Mouse (Mus musculus): ENCODE results near the gene Hmgcs2. TPM values are rescaled to one million over a fixed set of nuclear protein-coding genes. Genes with fewer than 3 reads are reported as not detected.
"Not testable (repeated sequence)": the region's sequence is repeated elsewhere in the genome, so short reads cannot be mapped to it uniquely, and the experiment has no call there.

Hmgcs2 gene
- polyA plus RNA-seq, 1 experiment from 2014 or later, result 32.1 TPM

DNA sequence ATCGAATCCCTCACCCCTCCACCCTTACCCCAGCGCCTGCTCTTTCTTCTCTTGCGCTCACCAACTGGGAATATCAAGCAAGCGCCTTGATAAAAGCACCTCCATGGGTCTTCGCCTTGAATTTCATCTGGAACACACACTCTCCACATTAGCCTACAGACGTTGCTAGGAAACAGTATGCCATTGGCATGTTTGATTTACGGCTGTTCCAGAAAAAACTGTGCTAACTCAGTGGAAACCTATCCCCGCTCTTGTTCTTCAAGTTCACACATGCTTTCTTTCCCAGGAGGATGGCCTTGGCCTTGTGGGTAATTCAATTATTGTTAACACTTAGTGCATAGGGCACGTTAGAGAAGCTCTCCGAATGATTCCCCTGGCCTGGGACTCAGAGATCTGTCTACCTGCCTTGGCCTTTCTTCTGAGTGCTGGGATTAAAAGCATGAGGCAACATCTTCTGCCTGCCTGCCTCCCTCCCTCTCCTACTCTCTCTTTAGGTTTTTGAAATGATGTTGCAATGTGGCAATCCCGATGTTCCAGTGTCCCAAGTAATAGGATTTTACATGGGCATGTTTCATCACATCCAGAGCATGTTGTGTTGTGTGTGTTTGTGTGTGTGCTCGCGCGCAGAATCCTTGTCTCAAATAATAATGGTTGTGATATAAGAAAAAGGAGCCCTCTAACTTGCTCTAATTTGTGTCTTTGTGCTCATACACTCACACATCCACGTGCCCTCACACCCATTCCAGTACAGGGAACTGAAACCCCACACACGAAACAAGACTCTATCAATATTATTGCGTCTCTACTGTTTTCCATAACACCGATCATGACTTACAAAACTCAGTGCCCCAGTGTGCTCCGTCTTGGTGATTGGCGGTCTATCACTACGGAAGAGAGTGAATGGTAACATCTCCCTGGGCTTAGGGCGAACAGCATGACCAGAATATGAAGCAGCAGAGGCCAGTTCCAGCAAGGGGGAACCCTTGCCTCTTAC lies 56.7 kb downstream of the Hmgcs2 start:
- Histone ChIP-seq H3K4me3 (ENCODE audit: low read depth, low read length) (no peak overlapping the region), H3K9ac (ENCODE audit: low read length) (no peak overlapping the region), H3K36me3 (ENCODE audit: control insufficient read depth, insufficient read depth, low read length) (peaks cover 23% of the 10 kb centered on the region), H3K27me3 (replicated peaks; ENCODE audit: control insufficient read depth, insufficient read depth, low read length) (no peaks in the 10 kb centered on the region), H3K4me1 (replicated peaks; ENCODE audit: control insufficient read depth, insufficient read depth, low read length) (peaks cover 26% of the 10 kb centered on the region), H3K4me2 (ENCODE audit: low read length) (peak overlapping the region; percentile 55; the same call in 1 of the 2 replicates), H3K9me3 (ENCODE audit: control insufficient read depth, low read length) (no peaks in the 10 kb centered on the region), H3K27ac (ENCODE audit: low read depth) (no peak overlapping the region)
- DNase-seq (ENCODE audit: low spot score) (no peak), ATAC-seq (replicated peaks; ENCODE audit: low FRiP score, low TSS enrichment, low read depth) (no peak)
- 81% methylated on average over 22 of the region's 22 CpGs for WGBS

DNA sequence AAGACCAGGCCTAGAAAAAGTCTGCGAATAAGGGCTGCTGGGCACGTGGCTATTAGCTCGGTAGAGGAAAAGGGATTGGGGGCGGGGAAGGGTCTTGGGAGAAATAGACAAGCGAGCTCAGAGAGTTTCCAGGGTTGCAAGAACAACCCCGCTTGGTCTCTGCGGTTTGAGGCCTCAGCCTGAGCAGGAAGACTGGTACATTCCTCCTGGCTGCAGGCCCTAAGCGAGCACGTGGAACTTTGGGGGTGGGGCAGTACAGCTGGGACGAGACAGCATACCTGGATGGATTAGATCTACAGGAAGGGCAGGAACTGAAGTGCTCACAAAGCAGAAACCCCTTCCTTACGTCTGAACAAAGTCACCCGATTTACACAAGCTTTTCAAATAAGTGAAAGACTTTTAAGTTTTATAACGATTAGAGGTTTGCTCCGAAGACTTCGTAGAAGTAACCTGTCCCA lies 58.4 kb downstream of the Hmgcs2 start:
- H3K4me1 ChIP-seq (replicated peaks; ENCODE audit: control insufficient read depth, insufficient read depth, low read length), result peaks cover 26% of the 10 kb centered on the region
- H3K9me3 ChIP-seq (ENCODE audit: control insufficient read depth, low read length), result no peaks in the 10 kb centered on the region
- H3K27me3 ChIP-seq (replicated peaks; ENCODE audit: control insufficient read depth, insufficient read depth, low read length), result no peaks in the 10 kb centered on the region
- H3K4me2 ChIP-seq (ENCODE audit: low read length), result peak overlapping the region; percentile 55
- peaks cover 9% of the 10 kb centered on the region; the same call in 1 of the 2 replicates for H3K36me3 ChIP-seq (ENCODE audit: control insufficient read depth, insufficient read depth, low read length)
- peak overlapping the region; percentile 59 for H3K9ac ChIP-seq (ENCODE audit: low read length)
- WGBS, result 6% methylated on average over 15 of the region's 15 CpGs
- DNase-seq (ENCODE audit: low spot score) (peak; percentile 82), ATAC-seq (replicated peaks; ENCODE audit: low FRiP score, low TSS enrichment, low read depth) (peak; percentile 65; the same call in 1 of the 2 replicates)
- peak overlapping the region; percentile 58 for H3K27ac ChIP-seq (ENCODE audit: low read depth)
- H3K4me3 ChIP-seq (ENCODE audit: low read depth, low read length), result peak overlapping the region; percentile 50

DNA sequence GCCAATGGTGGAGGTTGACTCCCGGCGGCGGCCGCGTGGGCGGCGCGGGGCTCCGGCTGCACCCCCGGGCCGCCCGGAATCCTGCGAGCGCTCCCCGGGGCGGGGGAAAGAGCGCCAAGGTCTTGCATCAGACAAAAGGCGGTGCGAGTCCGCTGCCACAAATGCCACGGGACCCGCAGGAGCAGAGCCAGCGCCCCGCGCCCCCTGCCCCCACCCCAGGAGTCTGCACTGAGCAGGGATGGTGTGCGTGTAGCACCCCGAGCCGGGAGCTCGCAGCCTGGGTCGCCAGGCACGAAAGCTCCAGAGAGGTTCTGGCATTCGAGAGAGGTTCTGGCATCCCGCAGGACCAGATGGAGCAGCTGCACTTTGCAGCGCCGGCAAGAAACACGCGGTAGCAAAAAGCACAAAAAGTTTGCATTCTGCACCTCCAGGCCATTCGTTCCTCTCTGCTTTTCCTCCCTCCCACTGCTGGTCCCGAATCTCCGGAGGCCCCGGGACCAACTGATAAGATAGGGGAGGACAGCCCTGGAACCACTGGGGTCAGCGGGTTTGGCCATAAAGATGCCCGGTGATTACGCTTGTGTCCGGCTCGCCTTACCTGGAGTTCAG lies 59.0 kb downstream of the Hmgcs2 start:
- WGBS, result under 1% methylated on average over 46 of the region's 46 CpGs
- ATAC-seq (replicated peaks; ENCODE audit: low FRiP score, low TSS enrichment, low read depth), result peak; percentile 59

DNA sequence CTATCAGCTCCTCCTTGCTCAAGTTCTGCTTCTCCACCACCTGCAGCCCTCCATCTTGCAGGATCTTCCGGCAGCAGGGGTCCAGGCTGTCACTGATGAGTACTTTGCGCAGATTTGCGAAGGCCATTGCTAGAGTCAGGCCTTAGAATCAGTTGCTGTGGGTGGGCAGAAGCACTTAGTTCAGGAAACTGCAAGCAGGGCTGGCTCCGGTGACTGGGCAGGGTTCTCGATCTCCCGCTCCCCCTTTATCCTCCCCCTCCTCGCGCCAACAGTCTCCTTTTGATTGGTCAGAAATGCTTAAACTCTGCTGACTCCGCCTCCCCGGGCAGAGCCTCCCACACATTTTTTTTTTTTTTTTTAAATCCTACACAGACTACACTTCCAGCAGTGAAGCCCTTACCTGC lies 59.5 kb downstream of the Hmgcs2 start, which contains the start of gene Phgdh:
TSS of gene Phgdh (minus strand) at position 285 of the 404 bp plus-strand sequence.
- peaks cover 26% of the 10 kb centered on the region for H3K4me1 ChIP-seq (replicated peaks; ENCODE audit: control insufficient read depth, insufficient read depth, low read length)
- DNase-seq (ENCODE audit: low spot score), result peak; percentile 81
- ATAC-seq (replicated peaks; ENCODE audit: low FRiP score, low TSS enrichment, low read depth), result peak; percentile 83
- peak within 1 kb of the TSS; percentile 50 for H3K4me3 ChIP-seq (ENCODE audit: low read depth, low read length)
- H3K27ac ChIP-seq (ENCODE audit: low read depth), result peak within 1 kb of the TSS; percentile 58
- H3K36me3 ChIP-seq (ENCODE audit: control insufficient read depth, insufficient read depth, low read length); H3K27me3 ChIP-seq (replicated peaks; ENCODE audit: control insufficient read depth, insufficient read depth, low read length); H3K9me3 ChIP-seq (ENCODE audit: control insufficient read depth, low read length): not testable (repeated sequence)
- peak within 1 kb of the TSS; percentile 59 for H3K9ac ChIP-seq (ENCODE audit: low read length)
- peak within 1 kb of the TSS; percentile 55 for H3K4me2 ChIP-seq (ENCODE audit: low read length)
- 0% methylated on average over 9 of the region's 10 CpGs for whole genome bisulfite sequencing

More for the DNA sequence above, 59.0 kb downstream of the Hmgcs2 start:
- H3K4me1 ChIP-seq (replicated peaks; ENCODE audit: control insufficient read depth, insufficient read depth, low read length), result peaks cover 26% of the 10 kb centered on the region
- H3K4me3 ChIP-seq (ENCODE audit: low read depth, low read length), result peak overlapping the region; percentile 50
- peaks cover 4% of the 10 kb centered on the region; the same call in 1 of the 2 replicates for H3K36me3 ChIP-seq (ENCODE audit: control insufficient read depth, insufficient read depth, low read length)
- H3K9me3 ChIP-seq (ENCODE audit: control insufficient read depth, low read length), result no peaks in the 10 kb centered on the region
- DNase-seq (ENCODE audit: low spot score), result peak; percentile 85
- H3K27me3 ChIP-seq (replicated peaks; ENCODE audit: control insufficient read depth, insufficient read depth, low read length), result no peaks in the 10 kb centered on the region
- peak overlapping the region; percentile 59 for H3K9ac ChIP-seq (ENCODE audit: low read length)
- peak overlapping the region; percentile 55 for H3K4me2 ChIP-seq (ENCODE audit: low read length)
- H3K27ac ChIP-seq (ENCODE audit: low read depth), result peak overlapping the region; percentile 58

DNA sequence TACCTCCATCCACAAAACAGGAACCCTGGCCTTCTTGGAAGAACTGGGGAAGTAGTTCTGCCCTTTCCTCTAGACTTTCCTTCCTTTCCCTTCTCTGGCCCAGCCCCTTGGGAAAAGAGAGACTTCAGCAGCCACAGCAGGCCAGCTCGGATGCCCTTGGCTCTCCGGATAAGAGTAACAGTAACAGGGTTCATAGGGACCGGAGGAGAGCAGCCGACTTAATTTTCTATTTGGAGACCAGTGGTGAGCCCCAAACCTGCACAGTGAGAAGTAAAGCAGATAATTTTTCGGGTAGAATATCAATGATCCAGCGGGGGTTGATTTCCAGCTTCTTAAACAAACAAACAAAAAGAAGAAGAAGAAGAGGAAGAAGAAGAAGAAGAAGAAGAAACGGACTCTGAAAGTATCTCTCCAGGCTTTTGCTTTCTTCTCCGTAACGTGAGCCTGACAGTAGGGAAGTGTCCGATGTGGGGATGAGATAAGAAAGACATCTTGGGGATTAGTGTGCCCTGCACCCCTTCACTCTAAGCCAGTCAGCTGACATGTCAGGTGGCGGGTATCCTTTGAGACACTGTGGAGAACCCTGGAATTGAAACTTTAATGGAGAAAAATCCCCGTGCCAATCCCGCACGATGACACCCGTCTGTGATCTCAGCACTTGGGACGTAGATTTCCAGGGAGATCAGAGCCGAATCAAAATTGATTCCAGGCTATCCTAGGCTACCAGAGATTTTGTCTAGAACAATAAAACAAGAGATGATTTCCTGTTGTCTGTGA lies 60.8 kb downstream of the Hmgcs2 start:
- H3K4me1 ChIP-seq (replicated peaks; ENCODE audit: control insufficient read depth, insufficient read depth, low read length), result peaks cover 26% of the 10 kb centered on the region
- H3K4me2 ChIP-seq (ENCODE audit: low read length), result no peak overlapping the region
- no peaks in the 10 kb centered on the region for H3K36me3 ChIP-seq (ENCODE audit: control insufficient read depth, insufficient read depth, low read length)
- no peak overlapping the region for H3K4me3 ChIP-seq (ENCODE audit: low read depth, low read length)
- no peaks in the 10 kb centered on the region for H3K27me3 ChIP-seq (replicated peaks; ENCODE audit: control insufficient read depth, insufficient read depth, low read length)
- H3K9me3 ChIP-seq (ENCODE audit: control insufficient read depth, low read length), result no peaks in the 10 kb centered on the region
- WGBS, result 85% methylated on average over 17 of the region's 17 CpGs
- ATAC-seq (replicated peaks; ENCODE audit: low FRiP score, low TSS enrichment, low read depth) (no peak), DNase-seq (ENCODE audit: low spot score) (no peak)
- H3K9ac ChIP-seq (ENCODE audit: low read length), result no peak overlapping the region
- no peak overlapping the region for H3K27ac ChIP-seq (ENCODE audit: low read depth)

DNA sequence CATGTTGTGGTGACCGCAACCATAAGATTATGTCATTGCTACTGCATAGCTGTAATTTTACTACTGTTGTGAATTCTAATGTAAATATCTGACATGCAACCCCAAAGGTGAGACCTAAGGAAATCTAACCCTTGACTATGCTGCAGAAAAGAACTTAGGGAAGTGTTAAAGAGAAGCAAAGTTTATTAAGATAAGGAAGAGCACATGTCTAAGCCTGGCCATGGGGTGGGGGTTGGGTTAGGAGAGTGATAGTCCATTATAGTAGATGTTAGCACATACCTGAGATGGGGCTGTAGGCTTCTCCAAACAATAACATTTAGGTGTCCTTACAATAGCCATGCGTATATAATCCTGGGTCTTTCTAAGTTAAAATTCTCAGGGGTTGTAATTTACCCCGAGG lies 63.0 kb downstream of the Hmgcs2 start:
- DNase-seq (ENCODE audit: low spot score) (no peak), ATAC-seq (replicated peaks; ENCODE audit: low FRiP score, low TSS enrichment, low read depth) (no peak)
- H3K4me2 ChIP-seq (ENCODE audit: low read length), result no peak overlapping the region
- no peak overlapping the region for H3K27ac ChIP-seq (ENCODE audit: low read depth)
- H3K9me3 ChIP-seq (ENCODE audit: control insufficient read depth, low read length), result no peaks in the 10 kb centered on the region
- H3K9ac ChIP-seq (ENCODE audit: low read length), result no peak overlapping the region
- H3K4me1 ChIP-seq (replicated peaks; ENCODE audit: control insufficient read depth, insufficient read depth, low read length), result peaks cover 8% of the 10 kb centered on the region; the same call in 1 of the 2 replicates
- H3K36me3 ChIP-seq (ENCODE audit: control insufficient read depth, insufficient read depth, low read length), result no peaks in the 10 kb centered on the region
- no peak overlapping the region for H3K4me3 ChIP-seq (ENCODE audit: low read depth, low read length)
- 71% methylated on average over 3 of the region's 3 CpGs for WGBS
- H3K27me3 ChIP-seq (replicated peaks; ENCODE audit: control insufficient read depth, insufficient read depth, low read length), result no peaks in the 10 kb centered on the region

DNA sequence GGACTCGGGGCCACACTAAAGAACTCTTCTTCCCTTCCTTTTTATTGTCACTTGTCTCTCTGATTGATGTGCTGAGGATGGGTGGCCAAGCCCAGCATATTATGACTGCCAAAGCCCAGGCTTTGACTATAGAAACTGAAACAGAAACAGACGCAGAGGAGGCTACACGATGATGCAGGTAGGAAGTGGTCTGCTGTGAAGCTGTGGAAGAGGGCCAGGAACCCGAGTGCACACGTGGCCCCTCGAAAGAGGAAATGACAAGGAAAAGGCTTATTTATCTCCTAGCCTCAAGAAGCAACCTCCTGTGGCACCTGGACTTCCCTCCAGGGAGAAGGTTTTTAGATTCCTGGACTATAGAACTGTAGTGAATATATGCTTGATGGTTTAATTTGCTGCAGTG lies 67.9 kb downstream of the Hmgcs2 start:
- 72% methylated on average over 6 of the region's 6 CpGs for WGBS
- Histone ChIP-seq H3K9ac (ENCODE audit: low read length) (no peak overlapping the region), H3K9me3 (ENCODE audit: control insufficient read depth, low read length) (no peaks in the 10 kb centered on the region), H3K4me2 (ENCODE audit: low read length) (no peak overlapping the region), H3K4me1 (replicated peaks; ENCODE audit: control insufficient read depth, insufficient read depth, low read length) (no peaks in the 10 kb centered on the region), H3K27me3 (replicated peaks; ENCODE audit: control insufficient read depth, insufficient read depth, low read length) (no peaks in the 10 kb centered on the region), H3K27ac (ENCODE audit: low read depth) (no peak overlapping the region), H3K4me3 (ENCODE audit: low read depth, low read length) (no peak overlapping the region), H3K36me3 (ENCODE audit: control insufficient read depth, insufficient read depth, low read length) (no peaks in the 10 kb centered on the region)
- DNase-seq (ENCODE audit: low spot score) (no peak), ATAC-seq (replicated peaks; ENCODE audit: low FRiP score, low TSS enrichment, low read depth) (no peak)

DNA sequence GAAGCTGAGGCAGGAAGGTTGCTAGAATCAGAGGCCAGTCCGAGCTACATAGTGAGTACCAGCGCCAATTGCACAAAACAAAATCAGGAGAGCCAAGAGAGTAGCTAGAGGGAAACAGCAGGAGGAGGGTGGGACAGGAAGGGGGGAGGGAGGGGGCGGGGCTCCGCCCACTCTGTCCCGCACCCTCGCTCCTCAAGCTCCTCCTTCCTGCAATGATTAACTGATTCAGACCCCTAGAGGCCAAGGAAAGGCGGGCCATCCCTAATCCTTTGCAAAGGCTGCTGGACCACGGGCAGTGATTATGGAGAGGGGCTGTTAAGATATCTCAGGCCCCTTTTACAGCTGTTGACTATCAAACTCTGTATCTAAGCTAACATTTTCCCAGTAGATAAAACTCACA lies 68.5 kb downstream of the Hmgcs2 start:
- 25% methylated on average over 8 of the region's 8 CpGs for WGBS
- Histone ChIP-seq H3K9me3 (ENCODE audit: control insufficient read depth, low read length) (no peaks in the 10 kb centered on the region), H3K4me2 (ENCODE audit: low read length) (no peak overlapping the region), H3K4me3 (ENCODE audit: low read depth, low read length) (no peak overlapping the region), H3K9ac (ENCODE audit: low read length) (no peak overlapping the region), H3K27me3 (replicated peaks; ENCODE audit: control insufficient read depth, insufficient read depth, low read length) (no peaks in the 10 kb centered on the region), H3K4me1 (replicated peaks; ENCODE audit: control insufficient read depth, insufficient read depth, low read length) (no peaks in the 10 kb centered on the region), H3K27ac (ENCODE audit: low read depth) (no peak overlapping the region), H3K36me3 (ENCODE audit: control insufficient read depth, insufficient read depth, low read length) (no peaks in the 10 kb centered on the region)
- DNase-seq (ENCODE audit: low spot score) (no peak), ATAC-seq (replicated peaks; ENCODE audit: low FRiP score, low TSS enrichment, low read depth) (peak; percentile 49; the same call in 1 of the 2 replicates)
